Mouse (Mus musculus) limb, embryonic 14.5 days (tissue): ENCODE data around the gene Samsn1. TPM values are rescaled to one million over a fixed set of nuclear protein-coding genes. Genes with fewer than 3 reads are reported as not detected.

ENCODE experiments used
- ATAC-seq: fragments of 200-750 bp; cut with Nextera tagmentation; 2 replicates; pipeline ENCODE4 v1.8.0; 2017; ENCODE audit warnings: low read depth, moderate number of reproducible peaks, moderate TSS enrichment; ENCODE audit not compliant: low FRiP score
- DNase-seq: peaks from one replicate; pipeline ENCODE4 v3.0.0-alpha.2; 2015; ENCODE audit warnings: low spot score
- H3K27ac ChIP-seq: fragments of 300-500 bp; sonication (generic); replicated peaks from 2 replicates; pipeline ENCODE4 v1.5.1; 2014; ENCODE audit warnings: low read depth, mild to moderate bottlenecking, low read length, moderate library complexity, mixed read lengths
- H3K27me3 ChIP-seq: fragments of 300-500 bp; sonication (generic); 2 replicates; pipeline ENCODE4 v1.6.1; 2014; ENCODE audit warnings: low read length, mixed read lengths; ENCODE audit not compliant: control insufficient read depth, insufficient read depth
- H3K36me3 ChIP-seq: fragments of 300-500 bp; sonication (generic); 2 replicates; pipeline ENCODE4 v1.6.1; 2014; ENCODE audit warnings: mild to moderate bottlenecking, low read length, moderate library complexity, mixed read lengths; ENCODE audit not compliant: control insufficient read depth, insufficient read depth
- H3K4me1 ChIP-seq: fragments of 300-500 bp; sonication (generic); 2 replicates; pipeline ENCODE4 v1.6.1; 2014; ENCODE audit warnings: antibody characterized with exemption, low read length, mixed read lengths; ENCODE audit not compliant: control insufficient read depth, insufficient read depth
- H3K4me2 ChIP-seq: fragments of 300-500 bp; sonication (generic); replicated peaks from 2 replicates; pipeline ENCODE4 v1.6.1; 2014; ENCODE audit warnings: low read depth, mild to moderate bottlenecking, low read length, moderate library complexity; ENCODE audit not compliant: severe bottlenecking
- H3K4me3 ChIP-seq: fragments of 300-500 bp; sonication (generic); replicated peaks from 2 replicates; pipeline ENCODE4 v1.5.1; 2014; ENCODE audit warnings: low read length
- H3K9ac ChIP-seq: fragments of 300-500 bp; sonication (generic); 2 replicates; pipeline ENCODE4 v1.6.1; 2014; ENCODE audit warnings: mild to moderate bottlenecking, low read depth, low read length, moderate library complexity; ENCODE audit not compliant: severe bottlenecking
- H3K9me3 ChIP-seq: fragments of 300-500 bp; sonication (generic); 2 replicates; pipeline ENCODE4 v1.6.1; 2016; ENCODE audit warnings: low read length; ENCODE audit not compliant: control insufficient read depth
- POLR2A ChIP-seq: fragments of 200-500 bp; IDR thresholded peaks from 2 replicates; pipeline ENCODE4 v1.8.0; 2012; ENCODE audit warnings: inconsistent platforms, mild to moderate bottlenecking, moderate library complexity, borderline replicate concordance; ENCODE audit not compliant: insufficient read depth, insufficient read length; ENCODE audit errors: extremely low read depth
- WGBS: fragments of 180-500 bp; shearing (Covaris S2); extraction: QIAGEN DNeasy Blood & Tissue Kit; methylation state at CpG from one replicate; pipeline ENCODE4 v1.1.7; 2014; 5-methylcytosine and 5-hydroxymethylcytosine counted together
- polyA plus RNA-seq, 2 experiments: library from polyadenylated mRNA; depleted of rRNA in 1 of 2; stranded (reverse) in 1 of 2; unstranded in 1 of 2; fragments of >200 nt; fragmentation: Nextera tagmentation in 1 of 2; extraction: Ambion mirVana in 1 of 2; gene quantifications; 2 replicates each; pipeline versions ENCODE4 v1.2.1 to v1.2.3; 2012 to 2014

The Samsn1 gene
- polyA plus RNA-seq, 2 experiments, result 3.2 to 4.1 TPM

GRCm38 (mm10) chr16:76047066-76047465, 25.0 kb upstream of the Samsn1 start:
- no peak overlapping the region for H3K9ac ChIP-seq
- TF ChIP-seq POLR2A, result no peak
- DNase-seq (no peak), ATAC-seq (no peak)
- WGBS, result 64% methylated on average over 3 of the region's 3 CpGs
- H3K4me3 ChIP-seq, result no peak overlapping the region
- H3K36me3 ChIP-seq, result no peaks in the 10 kb centered on the region
- H3K27me3 ChIP-seq, result no peaks in the 10 kb centered on the region
- no peaks in the 10 kb centered on the region for H3K4me1 ChIP-seq
- H3K27ac ChIP-seq, result no peak overlapping the region
- H3K9me3 ChIP-seq, result no peaks in the 10 kb centered on the region
- H3K4me2 ChIP-seq, result no peak overlapping the region

GRCm38 (mm10) chr16:76040319-76040945, 18.4 kb upstream of the Samsn1 start:
- H3K4me2 ChIP-seq, result no peak overlapping the region
- H3K9ac ChIP-seq, result no peak overlapping the region
- no peak for DNase-seq
- H3K4me1 ChIP-seq, result no peaks in the 10 kb centered on the region
- 85% methylated on average over 6 of the region's 6 CpGs for WGBS
- no peak overlapping the region for H3K27ac ChIP-seq
- H3K4me3 ChIP-seq, result no peak overlapping the region
- no peaks in the 10 kb centered on the region for H3K27me3 ChIP-seq
- H3K9me3 ChIP-seq, result no peaks in the 10 kb centered on the region
- no peaks in the 10 kb centered on the region for H3K36me3 ChIP-seq
- TF ChIP-seq POLR2A, result no peak
- no peak for ATAC-seq

GRCm38 (mm10) chr16:76019164-76019563, 2.9 kb downstream of the Samsn1 start:
- 33% methylated on average over 1 of the region's 1 CpGs for WGBS
- no peaks in the 10 kb centered on the region for H3K4me1 ChIP-seq
- TF ChIP-seq POLR2A, result no peak
- H3K9me3 ChIP-seq, result no peaks in the 10 kb centered on the region
- no peak for DNase-seq
- no peaks in the 10 kb centered on the region for H3K27me3 ChIP-seq
- no peak overlapping the region for H3K27ac ChIP-seq
- H3K4me2 ChIP-seq, result no peak overlapping the region
- H3K4me3 ChIP-seq, result no peak overlapping the region
- ATAC-seq, result no peak
- H3K36me3 ChIP-seq, result no peaks in the 10 kb centered on the region
- H3K9ac ChIP-seq, result no peak overlapping the region

GRCm38 (mm10) chr16:76003812-76004389, 18.2 kb downstream of the Samsn1 start:
- Histone ChIP-seq H3K9ac (no peak overlapping the region), H3K4me3 (no peak overlapping the region), H3K27ac (no peak overlapping the region), H3K36me3 (no peaks in the 10 kb centered on the region), H3K27me3 (no peaks in the 10 kb centered on the region), H3K4me2 (no peak overlapping the region), H3K4me1 (no peaks in the 10 kb centered on the region), H3K9me3 (no peaks in the 10 kb centered on the region)
- WGBS, result 88% methylated on average over 9 of the region's 9 CpGs
- no peak for ATAC-seq
- no peak for TF ChIP-seq POLR2A
- no peak for DNase-seq

GRCm38 (mm10) chr16:76002870-76003572, 19.1 kb downstream of the Samsn1 start:
- no peaks in the 10 kb centered on the region for H3K9me3 ChIP-seq
- H3K27me3 ChIP-seq, result no peaks in the 10 kb centered on the region
- no peak overlapping the region for H3K4me2 ChIP-seq
- ATAC-seq (no peak), DNase-seq (no peak)
- H3K4me1 ChIP-seq, result no peaks in the 10 kb centered on the region
- no peak overlapping the region for H3K27ac ChIP-seq
- no peaks in the 10 kb centered on the region for H3K36me3 ChIP-seq
- H3K4me3 ChIP-seq, result no peak overlapping the region
- no peak for TF ChIP-seq POLR2A
- 90% methylated on average over 3 of the region's 3 CpGs for WGBS
- no peak overlapping the region for H3K9ac ChIP-seq
